Mouse (Mus musculus) cortical plate, adult 2 months (tissue): Measurements from ENCODE around the gene Cops7b. TPM values are rescaled to one million over a fixed set of nuclear protein-coding genes. Genes with fewer than 3 reads are reported as not detected.

ENCODE experiments used
- H3K27ac ChIP-seq: fragments of 200-500 bp; 2 replicates; pipeline ENCODE4 v1.5.1; 2012; ENCODE audit warnings: low read length, control low read depth, inconsistent platforms; ENCODE audit not compliant: insufficient read depth
- H3K4me1 ChIP-seq: fragments of 200-500 bp; 2 replicates; pipeline ENCODE4 v1.6.1; 2011; ENCODE audit warnings: low read length; ENCODE audit not compliant: control insufficient read depth, insufficient read depth
- H3K4me3 ChIP-seq: fragments of 200-500 bp; 2 replicates; pipeline ENCODE4 v1.5.1; 2011; ENCODE audit warnings: mild to moderate bottlenecking, low read length, control low read depth; ENCODE audit not compliant: insufficient read depth
- CTCF ChIP-seq: fragments of 200-500 bp; IDR thresholded peaks from 2 replicates; pipeline ENCODE4 v1.5.1; 2011; ENCODE audit warnings: mild to moderate bottlenecking, control low read depth, low read length; ENCODE audit not compliant: insufficient read depth; ENCODE audit errors: extremely low read depth
- POLR2A ChIP-seq: fragments of 200-500 bp; IDR thresholded peaks from 2 replicates; pipeline ENCODE4 v1.6.1; 2011; ENCODE audit warnings: mild to moderate bottlenecking, low read length, control low read depth; ENCODE audit not compliant: insufficient read depth; ENCODE audit errors: extremely low read depth
- polyA plus RNA-seq: library from polyadenylated mRNA; depleted of rRNA; stranded (reverse); fragments of >200 nt; gene quantifications from 2 replicates; pipeline ENCODE4 v1.2.3, GENCODE M21; 2012

Gene Cops7b
- polyA plus RNA-seq, 1 experiment, result 38.7 TPM

DNA sequence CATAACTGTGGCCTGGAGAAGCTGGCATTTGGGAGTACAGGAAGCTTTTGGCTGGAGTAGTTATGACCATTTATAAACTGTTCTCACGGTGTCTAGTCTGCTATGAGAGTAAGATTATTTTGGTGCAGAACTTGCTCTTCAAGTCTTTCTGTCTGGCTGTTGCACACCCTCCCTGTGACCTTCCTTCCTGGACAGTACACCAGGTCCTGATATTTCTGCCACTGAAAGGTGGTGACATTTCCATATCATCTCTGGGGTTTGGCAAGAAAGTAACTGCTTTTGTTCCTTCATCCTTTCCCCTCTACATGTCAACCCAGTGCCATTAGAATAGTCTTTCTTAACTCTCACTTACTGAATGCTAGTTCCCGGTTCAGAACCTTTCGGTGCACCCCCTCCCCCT lies 23.5 kb upstream of the Cops7b start:
- Histone ChIP-seq H3K4me1 (no peaks in the 10 kb centered on the region), H3K4me3 (no peak overlapping the region), H3K27ac (no peak overlapping the region)
- TF ChIP-seq CTCF (no peak), POLR2A (no peak)

GRCm38 (mm10) chr1:86562663-86563062 lies 20.0 kb upstream of the Cops7b start:
- no peak for TF ChIP-seq CTCF
- no peak for TF ChIP-seq POLR2A
- Histone ChIP-seq H3K4me1 (no peaks in the 10 kb centered on the region), H3K4me3 (no peak overlapping the region), H3K27ac (no peak overlapping the region)

DNA sequence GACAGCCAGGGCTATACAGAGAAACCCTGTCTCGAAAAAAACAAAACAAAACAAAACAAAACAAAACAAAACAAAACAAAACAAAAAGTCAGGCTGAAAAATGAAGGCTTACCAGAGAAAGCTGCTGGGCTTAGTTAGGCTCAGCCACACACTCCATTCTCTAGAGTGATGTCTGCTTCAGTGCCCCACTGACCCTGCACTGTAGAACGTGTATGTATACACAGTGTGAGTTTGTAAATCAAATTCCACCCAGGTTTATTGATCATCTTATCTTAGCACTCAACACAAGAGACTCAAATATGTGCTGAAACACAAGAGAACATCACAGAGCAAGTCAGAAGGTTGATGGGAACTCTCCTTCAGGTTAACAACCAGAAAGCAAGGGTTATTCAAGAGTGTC lies 14.3 kb upstream of the Cops7b start:
- no peak overlapping the region for H3K4me3 ChIP-seq
- H3K27ac ChIP-seq, result no peak overlapping the region
- H3K4me1 ChIP-seq, result no peaks in the 10 kb centered on the region; the same call in 1 of the 2 replicates
- TF ChIP-seq CTCF (no peak), POLR2A (no peak)

DNA sequence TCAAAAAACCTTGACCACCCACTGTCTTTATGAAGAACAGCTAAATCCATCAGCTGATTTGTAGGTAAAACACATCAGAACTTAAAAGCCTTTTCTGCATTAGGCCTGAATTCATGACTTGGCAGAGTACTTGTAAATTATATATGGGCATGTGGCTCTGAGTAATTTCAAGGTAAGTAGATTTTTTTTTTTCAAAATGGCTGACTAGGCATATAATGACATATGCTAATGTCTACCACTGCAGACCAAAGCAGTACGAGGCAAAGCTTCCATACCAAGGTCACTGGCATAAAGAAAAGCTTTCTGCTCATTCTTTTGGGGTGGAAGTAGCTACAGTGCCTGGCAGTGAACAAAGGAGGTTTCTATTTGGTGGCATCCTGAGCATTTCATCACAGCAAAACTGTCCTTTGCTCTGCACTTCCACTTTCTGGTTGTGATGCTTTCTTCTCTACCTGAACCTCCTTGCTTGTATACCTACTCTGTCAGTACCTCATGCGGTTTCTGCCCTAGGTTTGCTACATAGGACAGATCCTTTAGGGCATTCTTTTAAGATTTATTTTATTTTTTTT lies 13.3 kb upstream of the Cops7b start:
- TF ChIP-seq POLR2A (no peak), CTCF (no peak)
- no peaks in the 10 kb centered on the region; the same call in 1 of the 2 replicates for H3K4me1 ChIP-seq
- H3K27ac ChIP-seq, result no peak overlapping the region
- no peak overlapping the region for H3K4me3 ChIP-seq

GRCm38 (mm10) chr1:86571381-86571780 lies 11.3 kb upstream of the Cops7b start:
- H3K27ac ChIP-seq, result no peak overlapping the region
- H3K4me3 ChIP-seq, result no peak overlapping the region
- no peaks in the 10 kb centered on the region; the same call in 1 of the 2 replicates for H3K4me1 ChIP-seq
- TF ChIP-seq CTCF (no peak), POLR2A (no peak)

- H3K4me1 ChIP-seq, result no peaks in the 10 kb centered on the region; the same call in 1 of the 2 replicates
- no peak overlapping the region for H3K27ac ChIP-seq
- TF ChIP-seq CTCF, result no peak
- no peak overlapping the region for H3K4me3 ChIP-seq
Observed at GRCm38 (mm10) chr1:86571941-86572340, 10.8 kb upstream of the Cops7b start.

- H3K27ac ChIP-seq, result no peak overlapping the region
- no peak for TF ChIP-seq POLR2A
- no peak for TF ChIP-seq CTCF
- H3K4me3 ChIP-seq, result no peak overlapping the region
- no peaks in the 10 kb centered on the region; the same call in 1 of the 2 replicates for H3K4me1 ChIP-seq
Observed at GRCm38 (mm10) chr1:86580426-86580825, 2.3 kb upstream of the Cops7b start.

- H3K4me3 ChIP-seq, result peak overlapping the region; percentile 40
- H3K27ac ChIP-seq, result no peak overlapping the region
- H3K4me1 ChIP-seq, result no peaks in the 10 kb centered on the region; the same call in 1 of the 2 replicates
- TF ChIP-seq POLR2A, result no peak
- TF ChIP-seq CTCF, result no peak
Observed at GRCm38 (mm10) chr1:86581692-86582450, 833 bp upstream of the Cops7b start.

- H3K4me3 ChIP-seq, result no peak overlapping the region
- H3K4me1 ChIP-seq, result no peaks in the 10 kb centered on the region; the same call in 1 of the 2 replicates
- H3K27ac ChIP-seq, result no peak overlapping the region
- TF ChIP-seq POLR2A (no peak), CTCF (no peak)
Observed at GRCm38 (mm10) chr1:86583709-86584108, 1.0 kb downstream of the Cops7b start.

DNA sequence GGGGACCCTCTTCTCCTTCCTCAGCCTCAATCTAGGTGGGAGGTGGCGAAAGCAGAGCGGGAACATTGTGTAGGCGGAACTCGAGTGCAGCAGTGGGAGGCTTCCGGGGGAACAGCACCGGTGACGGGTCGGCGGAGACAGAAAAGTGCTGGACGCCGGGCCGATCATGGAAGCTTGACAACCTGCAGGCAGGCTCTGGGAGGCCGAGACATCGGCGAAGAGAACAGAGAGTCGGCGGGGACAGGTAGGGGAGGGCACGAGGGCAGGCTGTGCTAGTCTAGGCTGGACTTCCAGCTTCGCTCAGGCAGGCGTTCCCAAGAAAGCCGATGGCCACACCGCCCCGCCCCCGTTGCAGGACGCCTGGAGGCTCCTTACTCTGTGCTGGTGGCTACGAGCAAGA lies 4.3 kb downstream of the Cops7b start:
- TF ChIP-seq POLR2A, result peak; percentile 66; the same call in 1 of the 2 replicates
- TF ChIP-seq CTCF, result no peak
- no peak overlapping the region for H3K27ac ChIP-seq
- no peaks in the 10 kb centered on the region for H3K4me1 ChIP-seq
- H3K4me3 ChIP-seq, result peak overlapping the region; percentile 72
